Comparison of ENCODE assay signal across 18 mouse cellular contexts in genomic region chr6:34194981-34195380, GRCm38 (mm10). TPM values are rescaled to one million over a fixed set of nuclear protein-coding genes. Genes with fewer than 3 reads are reported as not detected.
DNase-seq lines count a peak whose midpoint lies in the region; ATAC-seq and TF ChIP-seq lines count a peak whose summit lies in the region.
"Had no signal": no experiment of that assay in that cellular context is flagged by ENCODE, and none has a peak within 500 bp of the region (broad histone marks: within the 10 kb centered on the region; RNA-seq: fewer than 3 reads in every experiment).

No protein-coding gene starts in this region.

- no peak overlapping the region for H3K4me3 ChIP-seq in forebrain, postnatal 0 days (ENCODE audit: low read depth, low read length)
- H3K4me3 ChIP-seq in forebrain, embryonic 15.5 days = no peak overlapping the region
- no peak overlapping the region for H3K4me3 ChIP-seq in liver, embryonic 14.5 days (ENCODE audit: insufficient read depth in 1 of 2, low read depth in 2 of 2, low read length in 2 of 2)
- H3K4me3 ChIP-seq: erythroblast, embryonic 14.5 days; kidney, embryonic 15.5 days had no signal

- no peaks in the 10 kb centered on the region for H3K36me3 ChIP-seq in forebrain, postnatal 0 days (ENCODE audit: insufficient read depth)
- H3K36me3 ChIP-seq in forebrain, embryonic 15.5 days = no peaks in the 10 kb centered on the region
- no peaks in the 10 kb centered on the region for H3K36me3 ChIP-seq in liver, embryonic 14.5 days (replicated peaks; ENCODE audit: control insufficient read depth, insufficient read depth, low read depth)
- H3K36me3 ChIP-seq: kidney, embryonic 15.5 days had no signal

- 0 out of 2 replicates have a peak, but pooled peaks have one; percentile 15 for TF ChIP-seq CTCF in forebrain, postnatal 0 days (IDR thresholded peaks at IDR 0.05; ENCODE audit: low read depth)
- peak; percentile 47 for TF ChIP-seq CTCF in liver, embryonic 14.5 days (IDR thresholded peaks at IDR 0.05; ENCODE audit: low read depth)

- no peaks in the 10 kb centered on the region for H3K27me3 ChIP-seq in forebrain, postnatal 0 days (ENCODE audit: insufficient read depth, low read length)
- no peaks in the 10 kb centered on the region for H3K27me3 ChIP-seq in forebrain, embryonic 15.5 days
- no peaks in the 10 kb centered on the region for H3K27me3 ChIP-seq in liver, embryonic 14.5 days (ENCODE audit: control insufficient read depth, insufficient read depth, low read length)
- H3K27me3 ChIP-seq: kidney, embryonic 15.5 days had no signal

- WGBS in forebrain, postnatal 0 days = 78% methylated on average over 1 of the region's 1 CpGs
- WGBS in forebrain, embryonic 15.5 days = 87% methylated on average over 1 of the region's 1 CpGs
- 50% methylated on average over 1 of the region's 1 CpGs for WGBS in liver, embryonic 14.5 days (ENCODE audit: insufficient replicate concordance)

- no peak for ATAC-seq in forebrain, postnatal 0 days
- ATAC-seq in forebrain, embryonic 15.5 days (replicated peaks) = no peak
- ATAC-seq in liver, embryonic 14.5 days (ENCODE audit: insufficient read depth) = no peak

- no peak overlapping the region for H3K9ac ChIP-seq in forebrain, postnatal 0 days
- no peak overlapping the region for H3K9ac ChIP-seq in forebrain, embryonic 15.5 days (replicated peaks)
- no peak overlapping the region for H3K9ac ChIP-seq in liver, embryonic 14.5 days (replicated peaks)
- H3K9ac ChIP-seq: kidney, embryonic 15.5 days had no signal

- no peak overlapping the region for H3K27ac ChIP-seq in forebrain, postnatal 0 days (ENCODE audit: low read depth, low read length)
- H3K27ac ChIP-seq in forebrain, embryonic 15.5 days (replicated peaks) = no peak overlapping the region
- H3K27ac ChIP-seq in liver, embryonic 14.5 days = no peak overlapping the region
- H3K27ac ChIP-seq: kidney, embryonic 15.5 days had no signal

- H3K4me1 ChIP-seq in forebrain, postnatal 0 days (ENCODE audit: insufficient read depth) = no peaks in the 10 kb centered on the region
- peaks cover 5% of the 10 kb centered on the region; the same call in 1 of the 2 replicates for H3K4me1 ChIP-seq in forebrain, embryonic 15.5 days
- H3K4me1 ChIP-seq in liver, embryonic 14.5 days (replicated peaks; ENCODE audit: control insufficient read depth in 2 of 2, insufficient read depth in 2 of 2, low read length in 1 of 2) = no peaks in the 10 kb centered on the region

- DNase-seq in forebrain, postnatal 0 days = no peak
- no peak for DNase-seq in liver, embryonic 14.5 days (ENCODE audit: low read depth in 3 of 3, low spot score in 3 of 3)
- no peak for DNase-seq in liver
- peak; percentile 37 for DNase-seq in thymus, postnatal 4 days
- DNase-seq in thymus, adult 18-20 months = no peak
- DNase-seq in cerebellum, postnatal 4 days (ENCODE audit: low spot score in 2 of 2) = no peak
- no peak for DNase-seq in left cerebral cortex, adult 9 months (ENCODE audit: low spot score in 2 of 2)
- DNase-seq: adrenal gland, postnatal 25 days; cerebellum, postnatal 14 days; gastrocnemius, postnatal 36 days; heart, postnatal 36 days; lung, postnatal 10 days; thymus, postnatal 14 days had no signal

- H3K9me3 ChIP-seq in forebrain, postnatal 0 days (ENCODE audit: low read length) = no peaks in the 10 kb centered on the region
- no peaks in the 10 kb centered on the region for H3K9me3 ChIP-seq in forebrain, embryonic 15.5 days
- no peaks in the 10 kb centered on the region for H3K9me3 ChIP-seq in liver, embryonic 14.5 days (ENCODE audit: control insufficient read depth, low read length)
- H3K9me3 ChIP-seq: kidney, embryonic 15.5 days had no signal

- no peak overlapping the region for H3K4me2 ChIP-seq in forebrain, postnatal 0 days (ENCODE audit: low read depth)
- H3K4me2 ChIP-seq in forebrain, embryonic 15.5 days (replicated peaks) = no peak overlapping the region
- no peak overlapping the region for H3K4me2 ChIP-seq in liver, embryonic 14.5 days (ENCODE audit: low read depth)
- H3K4me2 ChIP-seq: heart, embryonic 11.5 days; kidney, embryonic 15.5 days; midbrain, embryonic 11.5 days had no signal

- no peak for TF ChIP-seq EP300 in liver, embryonic 14.5 days (IDR thresholded peaks at IDR 0.05; ENCODE audit: low read depth)

RNA-seq across cellular contexts. Expression of gene Slc35b4, which starts 18.1 kb away (rescaled TPM):
- total RNA-seq in forebrain, postnatal 0 days (2014; rRNA removed) = 24.0 and 26.2 TPM in 2 replicates
- 23.8 and 34.7 TPM in 2 replicates for polyA plus RNA-seq in forebrain, postnatal 0 days (2015; fragmentation: Nextera tagmentation; extraction: Ambion mirVana)
- 47.5 and 48.8 TPM in 2 replicates for polyA plus RNA-seq in forebrain, embryonic 15.5 days (2015; fragmentation: Nextera tagmentation; extraction: Ambion mirVana)
- polyA plus RNA-seq in liver, embryonic 14.5 days (2012; rRNA removed) = 7.8 and 8.4 TPM in 2 replicates
- 17.0 and 20.6 TPM in 2 replicates for polyA plus RNA-seq in liver, embryonic 14.5 days (2014; fragmentation: Nextera tagmentation; extraction: Ambion mirVana)
